Mouse (Mus musculus) E14TG2a.4 (cell line): ENCODE measurements at regions not wholly inside any gene's neighbourhood (a gene's known extent, or its start where the extent isn't known, plus 50 kb on each side); places are given as distances from the start of the nearest gene placed in this dataset.

Experiments
- H3K27me3 ChIP-seq: 2 replicates; pipeline ENCODE4 v1.6.1; 2014; ENCODE audit warnings: low read length, control low read depth; ENCODE audit not compliant: insufficient read depth
- H3K36me3 ChIP-seq: 2 replicates; pipeline ENCODE4 v1.6.1; 2014; ENCODE audit warnings: low read length, control low read depth; ENCODE audit not compliant: insufficient read depth
- H3K4me1 ChIP-seq: replicated peaks from 2 replicates; pipeline ENCODE4 v1.6.1; 2014; ENCODE audit warnings: low read depth, low read length, control low read depth
- H3K4me3 ChIP-seq: replicated peaks from 2 replicates; pipeline ENCODE4 v1.5.1; 2014; ENCODE audit warnings: mild to moderate bottlenecking, low read length
- H3K9me3 ChIP-seq: 2 replicates; pipeline ENCODE4 v1.6.1; 2014; ENCODE audit warnings: low read length, control low read depth
- CTCF ChIP-seq: conservative IDR thresholded peaks from 2 replicates; pipeline ENCODE4 v1.5.1; 2014; ENCODE audit warnings: low read length
- NANOG ChIP-seq: IDR thresholded peaks from 2 replicates; pipeline ENCODE4 v1.6.1; 2014; ENCODE audit warnings: borderline replicate concordance, low read length, mixed read lengths
- POU5F1 ChIP-seq: IDR thresholded peaks from 2 replicates; pipeline ENCODE4 v1.6.1; 2014; ENCODE audit warnings: low read length, borderline replicate concordance

DNA sequence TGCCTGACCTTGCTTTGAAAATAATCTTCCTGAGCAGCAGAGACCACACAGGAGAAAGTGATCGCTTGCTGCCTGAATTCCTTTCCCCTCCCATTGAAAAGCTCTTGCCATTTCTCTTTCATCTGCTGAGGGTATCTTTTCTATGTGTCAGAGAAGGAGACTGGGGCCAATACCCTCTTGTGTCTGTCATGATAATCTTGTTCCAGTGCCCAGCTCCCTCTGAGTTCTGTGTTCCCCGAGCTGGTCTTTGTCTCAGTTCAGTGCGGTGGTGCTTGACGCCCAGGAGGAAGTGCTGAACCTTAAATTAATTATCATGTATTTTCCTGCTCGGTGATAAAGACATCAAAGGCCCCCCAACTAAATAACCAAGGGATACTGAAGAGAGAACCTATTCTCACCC is 475.4 kb downstream of the Fgf9 start:
- TF ChIP-seq NANOG, result no peak
- TF ChIP-seq CTCF, result no peak
- TF ChIP-seq POU5F1, result no peak
- H3K4me1 ChIP-seq, result no peaks in the 10 kb centered on the region
- peaks cover 8% of the 10 kb centered on the region; the same call in 1 of the 2 replicates for H3K27me3 ChIP-seq
- no peak overlapping the region for H3K4me3 ChIP-seq
- H3K9me3 ChIP-seq, result peaks cover 6% of the 10 kb centered on the region; the same call in 1 of the 2 replicates
- no peaks in the 10 kb centered on the region for H3K36me3 ChIP-seq

DNA sequence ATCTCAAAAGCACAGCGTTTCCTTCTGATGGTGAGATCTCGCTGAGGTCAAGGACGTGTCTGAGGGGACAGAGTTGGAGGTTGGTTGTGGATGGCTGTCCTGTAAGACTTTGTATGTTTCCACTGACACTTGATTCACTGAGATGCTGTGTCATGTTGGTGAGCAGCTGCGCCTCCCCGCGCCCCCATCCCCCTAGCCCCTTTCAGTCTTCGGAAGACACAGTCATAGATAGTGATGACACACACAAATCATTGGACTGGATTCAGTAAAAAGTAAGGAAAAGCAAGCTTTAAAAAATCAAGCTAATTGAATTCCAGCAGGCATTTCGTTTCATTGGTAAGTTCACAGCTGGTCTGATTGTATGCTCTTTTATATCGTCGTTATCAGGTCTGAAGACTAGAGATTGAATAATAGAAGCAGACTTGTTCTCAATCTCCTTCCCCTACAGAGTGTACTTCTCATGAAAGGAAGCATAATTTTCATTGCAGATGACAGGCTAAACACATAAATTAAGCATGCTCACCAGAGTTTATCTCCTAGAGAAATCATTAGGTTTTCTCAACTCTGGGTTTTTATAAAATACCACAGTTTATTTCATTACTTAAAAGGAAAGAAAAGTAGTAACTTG is 472.9 kb downstream of the Fgf9 start:
- no peak for TF ChIP-seq POU5F1
- TF ChIP-seq CTCF, result no peak
- TF ChIP-seq NANOG, result no peak
- Histone ChIP-seq H3K4me1 (no peaks in the 10 kb centered on the region), H3K36me3 (no peaks in the 10 kb centered on the region), H3K4me3 (no peak overlapping the region), H3K9me3 (peaks cover 6% of the 10 kb centered on the region; the same call in 1 of the 2 replicates), H3K27me3 (peaks cover 8% of the 10 kb centered on the region; the same call in 1 of the 2 replicates)

GRCm38 (mm10) chr14:58538135-58538534 is 467.8 kb downstream of the Fgf9 start:
- Histone ChIP-seq H3K36me3 (no peaks in the 10 kb centered on the region), H3K9me3 (no peaks in the 10 kb centered on the region), H3K27me3 (no peaks in the 10 kb centered on the region; the same call in 1 of the 2 replicates), H3K4me1 (no peaks in the 10 kb centered on the region), H3K4me3 (no peak overlapping the region)
- TF ChIP-seq NANOG (no peak), CTCF (no peak), POU5F1 (no peak)

GRCm38 (mm10) chr14:58520976-58521549 is 450.7 kb downstream of the Fgf9 start:
- Histone ChIP-seq H3K27me3 (no peaks in the 10 kb centered on the region), H3K4me1 (no peaks in the 10 kb centered on the region), H3K9me3 (no peaks in the 10 kb centered on the region), H3K36me3 (no peaks in the 10 kb centered on the region), H3K4me3 (no peak overlapping the region)
- no peak for TF ChIP-seq CTCF
- no peak for TF ChIP-seq NANOG
- no peak for TF ChIP-seq POU5F1

- no peaks in the 10 kb centered on the region for H3K27me3 ChIP-seq
- H3K36me3 ChIP-seq, result no peaks in the 10 kb centered on the region
- no peak overlapping the region for H3K4me3 ChIP-seq
- TF ChIP-seq CTCF (no peak), POU5F1 (no peak), NANOG (no peak)
- H3K9me3 ChIP-seq, result no peaks in the 10 kb centered on the region
- no peaks in the 10 kb centered on the region for H3K4me1 ChIP-seq
Measured at GRCm38 (mm10) chr14:58520384-58520783, 450.0 kb downstream of the Fgf9 start.

DNA sequence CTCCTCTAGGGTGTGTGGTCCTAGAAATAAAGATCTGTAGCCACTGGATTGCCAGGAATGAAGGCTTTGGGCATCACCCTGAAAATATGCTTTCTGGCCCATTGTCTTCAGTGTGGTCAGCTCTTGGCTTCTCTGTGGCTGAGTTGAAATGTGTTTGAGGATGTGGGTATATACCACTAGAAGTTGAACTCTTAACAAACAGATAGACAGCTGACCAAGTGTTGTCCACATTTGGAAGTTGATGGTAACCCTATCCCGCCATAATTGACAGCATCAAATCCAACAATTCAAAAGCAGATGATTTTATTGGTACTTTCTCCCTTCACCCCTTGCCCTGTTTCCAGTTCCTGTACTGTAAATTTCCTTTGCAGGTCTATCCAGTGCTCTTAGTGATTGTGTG is 448.7 kb downstream of the Fgf9 start:
- TF ChIP-seq CTCF (no peak), POU5F1 (no peak), NANOG (no peak)
- H3K4me3 ChIP-seq, result no peak overlapping the region
- H3K9me3 ChIP-seq, result no peaks in the 10 kb centered on the region
- no peaks in the 10 kb centered on the region for H3K4me1 ChIP-seq
- H3K36me3 ChIP-seq, result no peaks in the 10 kb centered on the region
- H3K27me3 ChIP-seq, result no peaks in the 10 kb centered on the region

- TF ChIP-seq CTCF (no peak), NANOG (no peak), POU5F1 (no peak)
- Histone ChIP-seq H3K4me3 (no peak overlapping the region), H3K36me3 (no peaks in the 10 kb centered on the region), H3K9me3 (no peaks in the 10 kb centered on the region), H3K4me1 (no peaks in the 10 kb centered on the region), H3K27me3 (no peaks in the 10 kb centered on the region)
Measured at GRCm38 (mm10) chr14:58516543-58516942, 446.2 kb downstream of the Fgf9 start.

GRCm38 (mm10) chr14:58512177-58512576 is 441.8 kb downstream of the Fgf9 start:
- TF ChIP-seq POU5F1 (no peak), CTCF (no peak), NANOG (no peak)
- no peaks in the 10 kb centered on the region for H3K9me3 ChIP-seq
- no peaks in the 10 kb centered on the region for H3K27me3 ChIP-seq
- H3K4me1 ChIP-seq, result no peaks in the 10 kb centered on the region
- no peaks in the 10 kb centered on the region for H3K36me3 ChIP-seq
- no peak overlapping the region for H3K4me3 ChIP-seq

GRCm38 (mm10) chr14:58511571-58511985 is 441.2 kb downstream of the Fgf9 start:
- TF ChIP-seq POU5F1 (no peak), NANOG (no peak), CTCF (no peak)
- no peaks in the 10 kb centered on the region for H3K36me3 ChIP-seq

More at GRCm38 (mm10) chr14:58511571-58511985, 441.2 kb downstream of the Fgf9 start:
- Histone ChIP-seq H3K9me3 (no peaks in the 10 kb centered on the region), H3K27me3 (no peaks in the 10 kb centered on the region), H3K4me1 (no peaks in the 10 kb centered on the region), H3K4me3 (no peak overlapping the region)
